Mouse (Mus musculus): ENCODE measurements at regions not wholly inside any gene's neighbourhood (a gene's known extent, or its start where the extent isn't known, plus 50 kb on each side); places are given as distances from the start of the nearest gene placed in this dataset.

GRCm38 (mm10) chr9:56547291-56547977 lies 129.0 kb downstream of the Hmg20a start:
- no peak for DNase-seq

GRCm38 (mm10) chr9:56549774-56550173 lies 131.4 kb downstream of the Hmg20a start:
- no peak for DNase-seq

- DNase-seq = no peak
Observed at GRCm38 (mm10) chr9:56550178-56550577, 131.8 kb downstream of the Hmg20a start.

- DNase-seq = no peak
Observed at GRCm38 (mm10) chr9:56551376-56552186, 133.2 kb downstream of the Hmg20a start.

GRCm38 (mm10) chr9:56552187-56552686 lies 133.8 kb downstream of the Hmg20a start:
- DNase-seq = no peak

- peak; percentile 79 to 83 for DNase-seq
Observed at GRCm38 (mm10) chr9:56552766-56553165, 134.4 kb downstream of the Hmg20a start.

GRCm38 (mm10) chr9:56553626-56554025 lies 135.2 kb downstream of the Hmg20a start:
- DNase-seq = no peak

- DNase-seq = no peak
Observed at GRCm38 (mm10) chr9:56554096-56554495, 135.7 kb downstream of the Hmg20a start.

GRCm38 (mm10) chr9:56559618-56560144 lies 141.3 kb downstream of the Hmg20a start:
- DNase-seq = no peak

- DNase-seq = no peak
Observed at GRCm38 (mm10) chr9:56562440-56562839, 144.0 kb downstream of the Hmg20a start.

GRCm38 (mm10) chr9:56564048-56564737 lies 145.8 kb downstream of the Hmg20a start:
- DNase-seq = no peak

Data from kidney, adult 8-10 months (tissue).